Mouse (Mus musculus) midbrain, embryonic 16.5 days (tissue): ENCODE measurements around the gene Irx3. TPM values are rescaled to one million over a fixed set of nuclear protein-coding genes. Genes with fewer than 3 reads are reported as not detected.

ENCODE experiments used
- ATAC-seq: fragments of 200-750 bp; cut with Nextera tagmentation; 2 replicates; pipeline ENCODE4 v1.8.0; 2017; ENCODE audit warnings: moderate TSS enrichment
- H3K27ac ChIP-seq: fragments of 300-500 bp; sonication (generic); 2 replicates; pipeline ENCODE4 v1.5.1; 2014; ENCODE audit warnings: mild to moderate bottlenecking, low read length, mixed read lengths
- H3K27me3 ChIP-seq: fragments of 300-500 bp; sonication (generic); 2 replicates; pipeline ENCODE4 v1.6.1; 2014; ENCODE audit warnings: low read depth, low read length, mixed read lengths; ENCODE audit not compliant: control insufficient read depth, insufficient read depth
- H3K36me3 ChIP-seq: fragments of 300-500 bp; sonication (generic); 2 replicates; pipeline ENCODE4 v1.6.1; 2014; ENCODE audit warnings: mild to moderate bottlenecking, low read length, moderate library complexity, mixed read lengths; ENCODE audit not compliant: control insufficient read depth, insufficient read depth
- H3K4me1 ChIP-seq: fragments of 300-500 bp; sonication (generic); 2 replicates; pipeline ENCODE4 v1.6.1; 2014; ENCODE audit warnings: mild to moderate bottlenecking, low read length, mixed read lengths; ENCODE audit not compliant: control insufficient read depth, insufficient read depth
- H3K4me2 ChIP-seq: fragments of 300-500 bp; sonication (generic); 2 replicates; pipeline ENCODE4 v1.6.1; 2014; ENCODE audit warnings: mild to moderate bottlenecking, low read length, mixed read lengths
- H3K4me3 ChIP-seq: fragments of 300-500 bp; sonication (generic); 2 replicates; pipeline ENCODE4 v1.5.1; 2014; ENCODE audit warnings: low read depth, mild to moderate bottlenecking, low read length, moderate library complexity, mixed read lengths
- H3K9ac ChIP-seq: fragments of 300-500 bp; sonication (generic); 2 replicates; pipeline ENCODE4 v1.6.1; 2014; ENCODE audit warnings: low read depth, low read length, mixed read lengths
- H3K9me3 ChIP-seq: fragments of 300-500 bp; sonication (generic); replicated peaks from 2 replicates; pipeline ENCODE4 v1.6.1; 2014; ENCODE audit warnings: mild to moderate bottlenecking, low read length, mixed read lengths; ENCODE audit not compliant: control insufficient read depth, poor library complexity, severe bottlenecking
- WGBS: fragments of 180-500 bp; shearing (Covaris S2); extraction: QIAGEN DNeasy Blood & Tissue Kit; methylation state at CpG from one replicate; pipeline ENCODE4 v1.1.7; 2014; 5-methylcytosine and 5-hydroxymethylcytosine counted together
- polyA plus RNA-seq: library from polyadenylated mRNA; unstranded; fragments of >200 nt; fragmentation: Nextera tagmentation; extraction: Ambion mirVana; gene quantifications from 2 replicates; pipeline ENCODE4 v1.2.1, GENCODE M21; 2015

Gene Irx3
- polyA plus RNA-seq, 1 experiment from 2014 or later: 16.9 TPM

- 0 out of 2 replicates have a peak, but pooled peaks have one; percentile 25 for ATAC-seq
- Histone ChIP-seq H3K36me3 (no peaks in the 10 kb centered on the region), H3K4me1 (peaks cover 23% of the 10 kb centered on the region), H3K4me2 (peak overlapping the region; percentile 84), H3K9me3 (no peaks in the 10 kb centered on the region), H3K27me3 (peaks cover 18% of the 10 kb centered on the region), H3K9ac (peak overlapping the region; percentile 27), H3K4me3 (peak overlapping the region; percentile 61), H3K27ac (no peak overlapping the region)
- WGBS: 2% methylated on average over 35 of the region's 35 CpGs
These were observed 4.1 kb downstream of the Irx3 start for GRCm38 (mm10) chr8:91797626-91798271.

GRCm38 (mm10) chr8:91793846-91794245 lies 8.0 kb downstream of the Irx3 start:
- H3K27me3 ChIP-seq: peaks cover 18% of the 10 kb centered on the region
- ATAC-seq: peak; percentile 43; the same call in 1 of the 2 replicates
- H3K9ac ChIP-seq: no peak overlapping the region
- no peak overlapping the region for H3K27ac ChIP-seq
- no peaks in the 10 kb centered on the region for H3K36me3 ChIP-seq
- H3K4me3 ChIP-seq: no peak overlapping the region
- no peak overlapping the region for H3K4me2 ChIP-seq
- H3K4me1 ChIP-seq: peaks cover 2% of the 10 kb centered on the region
- WGBS: 11% methylated on average over 6 of the region's 6 CpGs
- H3K9me3 ChIP-seq: no peaks in the 10 kb centered on the region

- H3K4me2 ChIP-seq: no peak overlapping the region
These were observed 14.5 kb downstream of the Irx3 start for GRCm38 (mm10) chr8:91787194-91787895.

GRCm38 (mm10) chr8:91782940-91783339 lies 18.9 kb downstream of the Irx3 start:
- H3K4me2 ChIP-seq: no peak overlapping the region
- no peaks in the 10 kb centered on the region for H3K9me3 ChIP-seq
- no peak for ATAC-seq
- H3K9ac ChIP-seq: no peak overlapping the region
- 84% methylated on average over 5 of the region's 5 CpGs for WGBS
- H3K36me3 ChIP-seq: no peaks in the 10 kb centered on the region
- H3K27me3 ChIP-seq: no peaks in the 10 kb centered on the region
- no peak overlapping the region for H3K4me3 ChIP-seq
- no peak overlapping the region for H3K27ac ChIP-seq
- H3K4me1 ChIP-seq: no peaks in the 10 kb centered on the region

More at GRCm38 (mm10) chr8:91787194-91787895, 14.5 kb downstream of the Irx3 start:
- Histone ChIP-seq H3K9me3 (no peaks in the 10 kb centered on the region), H3K27ac (no peak overlapping the region), H3K4me1 (no peaks in the 10 kb centered on the region), H3K4me3 (no peak overlapping the region), H3K9ac (no peak overlapping the region), H3K27me3 (no peaks in the 10 kb centered on the region), H3K36me3 (no peaks in the 10 kb centered on the region)
- no peak for ATAC-seq
- 59% methylated on average over 9 of the region's 9 CpGs for WGBS

GRCm38 (mm10) chr8:91782201-91782600 lies 19.7 kb downstream of the Irx3 start:
- H3K4me3 ChIP-seq: no peak overlapping the region
- ATAC-seq: no peak
- WGBS: 82% methylated on average over 7 of the region's 7 CpGs

GRCm38 (mm10) chr8:91780648-91781047 lies 21.2 kb downstream of the Irx3 start:
- no peak for ATAC-seq
- Histone ChIP-seq H3K4me3 (no peak overlapping the region), H3K4me1 (no peaks in the 10 kb centered on the region), H3K27ac (no peak overlapping the region), H3K9me3 (no peaks in the 10 kb centered on the region), H3K9ac (no peak overlapping the region), H3K4me2 (no peak overlapping the region), H3K36me3 (no peaks in the 10 kb centered on the region), H3K27me3 (no peaks in the 10 kb centered on the region)
- 77% methylated on average over 3 of the region's 3 CpGs for WGBS

More at GRCm38 (mm10) chr8:91782201-91782600, 19.7 kb downstream of the Irx3 start:
- Histone ChIP-seq H3K4me2 (no peak overlapping the region), H3K27ac (no peak overlapping the region), H3K36me3 (no peaks in the 10 kb centered on the region), H3K4me1 (no peaks in the 10 kb centered on the region), H3K27me3 (no peaks in the 10 kb centered on the region), H3K9me3 (no peaks in the 10 kb centered on the region), H3K9ac (no peak overlapping the region)

- no peak overlapping the region for H3K27ac ChIP-seq
- H3K36me3 ChIP-seq: no peaks in the 10 kb centered on the region
- no peak for ATAC-seq
- H3K9me3 ChIP-seq: no peaks in the 10 kb centered on the region
- whole genome bisulfite sequencing: 87% methylated on average over 6 of the region's 6 CpGs
- H3K4me2 ChIP-seq: no peak overlapping the region
- no peak overlapping the region for H3K4me3 ChIP-seq
- H3K27me3 ChIP-seq: no peaks in the 10 kb centered on the region
- no peak overlapping the region for H3K9ac ChIP-seq
- no peaks in the 10 kb centered on the region for H3K4me1 ChIP-seq
These were observed 33.0 kb downstream of the Irx3 start for GRCm38 (mm10) chr8:91768857-91769256.

- H3K4me3 ChIP-seq: no peak overlapping the region
- 34% methylated on average over 8 of the region's 8 CpGs for WGBS
- no peaks in the 10 kb centered on the region for H3K4me1 ChIP-seq
- no peaks in the 10 kb centered on the region for H3K36me3 ChIP-seq
- H3K9ac ChIP-seq: no peak overlapping the region
- no peak overlapping the region for H3K27ac ChIP-seq
- H3K9me3 ChIP-seq: no peaks in the 10 kb centered on the region
- H3K4me2 ChIP-seq: no peak overlapping the region
- H3K27me3 ChIP-seq: no peaks in the 10 kb centered on the region
- peak; percentile 39; the same call in 1 of the 2 replicates for ATAC-seq
These were observed 36.3 kb downstream of the Irx3 start for GRCm38 (mm10) chr8:91765411-91766034.

- ATAC-seq: no peak
- Histone ChIP-seq H3K9me3 (no peaks in the 10 kb centered on the region), H3K9ac (no peak overlapping the region), H3K4me3 (no peak overlapping the region), H3K36me3 (no peaks in the 10 kb centered on the region), H3K4me1 (no peaks in the 10 kb centered on the region), H3K27me3 (no peaks in the 10 kb centered on the region), H3K27ac (no peak overlapping the region), H3K4me2 (no peak overlapping the region)
- WGBS: 88% methylated on average over 7 of the region's 7 CpGs
These were observed 46.3 kb downstream of the Irx3 start for GRCm38 (mm10) chr8:91755566-91755965.
